Mouse (Mus musculus) liver, embryonic 16.5 days (tissue): ENCODE measurements around the gene Cdk18. TPM values are rescaled to one million over a fixed set of nuclear protein-coding genes. Genes with fewer than 3 reads are reported as not detected.

Experiments used
- ATAC-seq: fragments of 200-750 bp; cut with Nextera tagmentation; 2 replicates; pipeline ENCODE4 v1.8.0; 2017; ENCODE audit warnings: low read depth, mild to moderate bottlenecking, moderate number of reproducible peaks, moderate library complexity
- H3K27ac ChIP-seq: fragments of 300-500 bp; sonication (generic); 2 replicates; pipeline ENCODE4 v1.5.1; 2014; ENCODE audit warnings: mild to moderate bottlenecking, low read length
- H3K27me3 ChIP-seq: fragments of 300-500 bp; sonication (generic); 2 replicates; pipeline ENCODE4 v1.6.1; 2014; ENCODE audit warnings: low read depth, low read length, mixed read lengths; ENCODE audit not compliant: control insufficient read depth, insufficient read depth
- H3K36me3 ChIP-seq: fragments of 300-500 bp; sonication (generic); 2 replicates; pipeline ENCODE4 v1.6.1; 2014; ENCODE audit warnings: mild to moderate bottlenecking; ENCODE audit not compliant: control insufficient read depth, insufficient read depth
- H3K4me1 ChIP-seq: fragments of 300-500 bp; sonication (generic); 2 replicates; pipeline ENCODE4 v1.6.1; 2014; ENCODE audit warnings: low read depth, low read length, mixed read lengths; ENCODE audit not compliant: control insufficient read depth
- H3K4me2 ChIP-seq: fragments of 300-500 bp; sonication (generic); 2 replicates; pipeline ENCODE4 v1.6.1; 2014; ENCODE audit warnings: low read depth, low read length, mixed read lengths
- H3K4me3 ChIP-seq: fragments of 300-500 bp; sonication (generic); 2 replicates; pipeline ENCODE4 v1.5.1; 2014; ENCODE audit warnings: low read depth, mild to moderate bottlenecking, low read length
- H3K9ac ChIP-seq: fragments of 300-500 bp; sonication (generic); 2 replicates; pipeline ENCODE4 v1.6.1; 2014; ENCODE audit warnings: low read depth, low read length
- H3K9me3 ChIP-seq: fragments of 300-500 bp; sonication (generic); replicated peaks from 2 replicates; pipeline ENCODE4 v1.6.1; 2016; ENCODE audit warnings: low read length; ENCODE audit not compliant: control insufficient read depth
- WGBS: fragments of 180-500 bp; shearing (Covaris S2); extraction: QIAGEN DNeasy Blood & Tissue Kit; methylation state at CpG from one replicate; pipeline ENCODE4 v1.1.7; 2014; ENCODE audit not compliant: insufficient replicate concordance; 5-methylcytosine and 5-hydroxymethylcytosine counted together
- polyA plus RNA-seq: library from polyadenylated mRNA; unstranded; fragments of >200 nt; fragmentation: Nextera tagmentation; extraction: Ambion mirVana; gene quantifications from 2 replicates; pipeline ENCODE4 v1.2.1, GENCODE M21; 2015

Cdk18 gene
- polyA plus RNA-seq, 1 experiment from 2014 or later, result 1.4 TPM

- H3K27ac ChIP-seq, result no peak overlapping the region
- ATAC-seq, result no peak
- H3K4me3 ChIP-seq, result no peak overlapping the region
- H3K4me1 ChIP-seq, result no peaks in the 10 kb centered on the region
- no peak overlapping the region for H3K4me2 ChIP-seq
- H3K36me3 ChIP-seq, result no peaks in the 10 kb centered on the region
- 55% methylated on average over 6 of the region's 6 CpGs for WGBS
- H3K9ac ChIP-seq, result no peak overlapping the region
- no peaks in the 10 kb centered on the region for H3K9me3 ChIP-seq
- no peaks in the 10 kb centered on the region for H3K27me3 ChIP-seq
Measured at GRCm38 (mm10) chr1:132089767-132090166, 49.7 kb downstream of the Cdk18 start.

- H3K9me3 ChIP-seq, result no peaks in the 10 kb centered on the region
- 69% methylated on average over 5 of the region's 5 CpGs for WGBS
- no peak for ATAC-seq
Measured at GRCm38 (mm10) chr1:132088181-132088671, 51.3 kb downstream of the Cdk18 start.

GRCm38 (mm10) chr1:132085181-132086049 is 54.1 kb downstream of the Cdk18 start:
- H3K27ac ChIP-seq, result no peak overlapping the region
- WGBS, result 29% methylated on average over 7 of the region's 7 CpGs
- H3K27me3 ChIP-seq, result no peaks in the 10 kb centered on the region
- H3K9ac ChIP-seq, result no peak overlapping the region
- no peak for ATAC-seq
- no peak overlapping the region for H3K4me3 ChIP-seq
- H3K9me3 ChIP-seq, result no peaks in the 10 kb centered on the region
- no peak overlapping the region for H3K4me2 ChIP-seq
- H3K36me3 ChIP-seq, result no peaks in the 10 kb centered on the region
- H3K4me1 ChIP-seq, result no peaks in the 10 kb centered on the region

More at GRCm38 (mm10) chr1:132088181-132088671, 51.3 kb downstream of the Cdk18 start:
- Histone ChIP-seq H3K4me1 (no peaks in the 10 kb centered on the region), H3K27ac (no peak overlapping the region), H3K4me3 (no peak overlapping the region), H3K27me3 (no peaks in the 10 kb centered on the region), H3K4me2 (no peak overlapping the region), H3K36me3 (no peaks in the 10 kb centered on the region), H3K9ac (no peak overlapping the region)

- Histone ChIP-seq H3K36me3 (no peaks in the 10 kb centered on the region), H3K27ac (no peak overlapping the region), H3K4me1 (no peaks in the 10 kb centered on the region), H3K4me3 (no peak overlapping the region), H3K27me3 (no peaks in the 10 kb centered on the region), H3K9ac (no peak overlapping the region), H3K9me3 (no peaks in the 10 kb centered on the region), H3K4me2 (no peak overlapping the region)
- no peak for ATAC-seq
- 58% methylated on average over 2 of the region's 2 CpGs for WGBS
Measured at GRCm38 (mm10) chr1:132078413-132078812, 61.1 kb downstream of the Cdk18 start.

GRCm38 (mm10) chr1:132075576-132075975 is 63.9 kb downstream of the Cdk18 start:
- Histone ChIP-seq H3K27me3 (no peaks in the 10 kb centered on the region), H3K4me3 (no peak overlapping the region), H3K9ac (no peak overlapping the region), H3K9me3 (no peaks in the 10 kb centered on the region), H3K4me2 (no peak overlapping the region), H3K27ac (no peak overlapping the region), H3K36me3 (no peaks in the 10 kb centered on the region), H3K4me1 (no peaks in the 10 kb centered on the region)
- 73% methylated on average over 10 of the region's 10 CpGs for WGBS
- ATAC-seq, result no peak

- Histone ChIP-seq H3K9ac (no peak overlapping the region), H3K27me3 (peaks cover 37% of the 10 kb centered on the region), H3K4me1 (peaks cover 5% of the 10 kb centered on the region; the same call in 1 of the 2 replicates), H3K4me3 (no peak overlapping the region), H3K4me2 (no peak overlapping the region), H3K36me3 (no peaks in the 10 kb centered on the region), H3K9me3 (no peaks in the 10 kb centered on the region), H3K27ac (no peak overlapping the region)
- WGBS, result 68% methylated on average over 3 of the region's 3 CpGs
- ATAC-seq, result no peak
Measured at GRCm38 (mm10) chr1:132070659-132071058, 68.8 kb downstream of the Cdk18 start.

GRCm38 (mm10) chr1:132069436-132069835 is 70.0 kb downstream of the Cdk18 start:
- Histone ChIP-seq H3K4me3 (no peak overlapping the region), H3K27me3 (peaks cover 38% of the 10 kb centered on the region), H3K4me1 (peaks cover 5% of the 10 kb centered on the region; the same call in 1 of the 2 replicates), H3K4me2 (no peak overlapping the region), H3K9ac (no peak overlapping the region), H3K27ac (no peak overlapping the region), H3K9me3 (no peaks in the 10 kb centered on the region), H3K36me3 (no peaks in the 10 kb centered on the region)
- 69% methylated on average over 8 of the region's 8 CpGs for WGBS
- ATAC-seq, result no peak

- Histone ChIP-seq H3K36me3 (no peaks in the 10 kb centered on the region), H3K27me3 (peaks cover 38% of the 10 kb centered on the region), H3K27ac (no peak within 1 kb of the TSS), H3K9me3 (no peaks in the 10 kb centered on the region), H3K4me1 (peaks cover 5% of the 10 kb centered on the region; the same call in 1 of the 2 replicates), H3K4me2 (peak within 1 kb of the TSS; percentile 59), H3K4me3 (peak within 1 kb of the TSS; percentile 41), H3K9ac (peak within 1 kb of the TSS; percentile 3; the same call in 1 of the 2 replicates)
- 3% methylated on average over 62 of the region's 80 CpGs for WGBS
- peak; percentile 51; the same call in 1 of the 2 replicates for ATAC-seq
Measured at GRCm38 (mm10) chr1:132067261-132068255, 71.9 kb downstream of the Cdk18 start, which contains the start of gene Mfsd4a. TSS of gene Mfsd4a (minus strand) at chr1:132068062.
